Mouse (Mus musculus) ES-Bruce4 (cell line): ENCODE data around the gene Apol7a. TPM values are rescaled to one million over a fixed set of nuclear protein-coding genes. Genes with fewer than 3 reads are reported as not detected.

ENCODE experiments used
- H3K27ac ChIP-seq: 2 replicates; pipeline ENCODE4 v1.5.1; 2012; ENCODE audit warnings: low read length, inconsistent platforms; ENCODE audit not compliant: insufficient read depth
- H3K27me3 ChIP-seq: 2 replicates; pipeline ENCODE4 v1.6.1; 2012; ENCODE audit warnings: mild to moderate bottlenecking, low read length, inconsistent platforms; ENCODE audit not compliant: control insufficient read depth, poor library complexity, insufficient read depth, severe bottlenecking
- H3K36me3 ChIP-seq: 2 replicates; pipeline ENCODE4 v1.6.1; 2012; ENCODE audit warnings: inconsistent platforms, mild to moderate bottlenecking, low read length, moderate library complexity; ENCODE audit not compliant: control insufficient read depth, poor library complexity, insufficient read depth, severe bottlenecking
- H3K4me1 ChIP-seq: one replicate; pipeline ENCODE4 v1.8.1; 2011; ENCODE audit warnings: low read length; ENCODE audit not compliant: control insufficient read depth, insufficient read depth
- H3K4me3 ChIP-seq: 2 replicates; pipeline ENCODE4 v1.5.1; 2011; ENCODE audit warnings: low read depth, mild to moderate bottlenecking, low read length
- H3K9ac ChIP-seq: 2 replicates; pipeline ENCODE4 v1.6.1; 2012; ENCODE audit warnings: low read depth, mild to moderate bottlenecking, inconsistent platforms; ENCODE audit not compliant: poor library complexity, severe bottlenecking
- H3K9me3 ChIP-seq: replicated peaks from 2 replicates; pipeline ENCODE4 v1.6.1; 2012; ENCODE audit warnings: mild to moderate bottlenecking, low read length, inconsistent platforms; ENCODE audit not compliant: control insufficient read depth, poor library complexity, insufficient read depth, severe bottlenecking
- CTCF ChIP-seq: IDR thresholded peaks from one replicate; pipeline ENCODE4 v1.8.1; 2011; ENCODE audit warnings: low read depth, low read length
- EP300 ChIP-seq: IDR thresholded peaks from 2 replicates; pipeline ENCODE4 v1.6.1; 2011; ENCODE audit warnings: low read depth, low read length; ENCODE audit not compliant: insufficient read depth
- POLR2A ChIP-seq: IDR thresholded peaks from one replicate; pipeline ENCODE4 v1.8.1; 2011; ENCODE audit warnings: low read length; ENCODE audit not compliant: insufficient read depth
- polyA plus RNA-seq: library from polyadenylated mRNA; stranded (reverse); fragments of >200 nt; gene quantifications from 2 replicates; pipeline ENCODE4 v1.2.4, GENCODE M21; 2011; ENCODE audit warnings: low read depth; ENCODE audit not compliant: missing spikeins, insufficient read depth, insufficient read length

The Apol7a gene
- polyA plus RNA-seq, 1 experiment, result not detected

- no peak for TF ChIP-seq CTCF
- no peak for TF ChIP-seq EP300
- no peak for TF ChIP-seq POLR2A
- Histone ChIP-seq H3K9me3 (no peaks in the 10 kb centered on the region), H3K9ac (peak overlapping the region; percentile 67), H3K27me3 (no peaks in the 10 kb centered on the region), H3K4me1 (peaks cover 10% of the 10 kb centered on the region), H3K27ac (peak overlapping the region; percentile 80), H3K4me3 (no peak overlapping the region), H3K36me3 (no peaks in the 10 kb centered on the region)
Observed at GRCm38 (mm10) chr15:77365700-77366570, 33.0 kb downstream of the Apol7a start.

GRCm38 (mm10) chr15:77364026-77364425 is 34.9 kb downstream of the Apol7a start:
- H3K9ac ChIP-seq, result no peak overlapping the region
- TF ChIP-seq EP300 (no peak), CTCF (no peak), POLR2A (no peak)
- H3K4me3 ChIP-seq, result no peak overlapping the region
- H3K27ac ChIP-seq, result peak overlapping the region; percentile 26; the same call in 1 of the 2 replicates
- H3K27me3 ChIP-seq, result no peaks in the 10 kb centered on the region
- H3K36me3 ChIP-seq, result no peaks in the 10 kb centered on the region
- H3K9me3 ChIP-seq, result no peaks in the 10 kb centered on the region
- H3K4me1 ChIP-seq, result peaks cover 14% of the 10 kb centered on the region

- Histone ChIP-seq H3K4me3 (no peak overlapping the region), H3K9me3 (no peaks in the 10 kb centered on the region), H3K4me1 (peaks cover 14% of the 10 kb centered on the region), H3K36me3 (no peaks in the 10 kb centered on the region), H3K27ac (peak overlapping the region; percentile 26; the same call in 1 of the 2 replicates), H3K27me3 (no peaks in the 10 kb centered on the region), H3K9ac (no peak overlapping the region)
- TF ChIP-seq CTCF, result no peak
- no peak for TF ChIP-seq EP300
- no peak for TF ChIP-seq POLR2A
Observed at GRCm38 (mm10) chr15:77363578-77363977, 35.3 kb downstream of the Apol7a start.

GRCm38 (mm10) chr15:77362952-77363351 is 36.0 kb downstream of the Apol7a start:
- Histone ChIP-seq H3K4me3 (no peak overlapping the region), H3K27me3 (no peaks in the 10 kb centered on the region), H3K36me3 (no peaks in the 10 kb centered on the region), H3K4me1 (peaks cover 14% of the 10 kb centered on the region), H3K9me3 (no peaks in the 10 kb centered on the region), H3K9ac (no peak overlapping the region), H3K27ac (no peak overlapping the region)
- 0 out of 2 replicates have a peak, but pooled peaks have one; percentile 54 for TF ChIP-seq EP300
- no peak for TF ChIP-seq CTCF
- TF ChIP-seq POLR2A, result no peak

- Histone ChIP-seq H3K27ac (peak overlapping the region; percentile 80), H3K4me1 (peaks cover 15% of the 10 kb centered on the region), H3K4me3 (no peak overlapping the region), H3K36me3 (no peaks in the 10 kb centered on the region), H3K27me3 (no peaks in the 10 kb centered on the region), H3K9me3 (no peaks in the 10 kb centered on the region), H3K9ac (peak overlapping the region; percentile 32; the same call in 1 of the 2 replicates)
- TF ChIP-seq CTCF (no peak), EP300 (no peak), POLR2A (no peak)
Observed at GRCm38 (mm10) chr15:77359905-77360304, 39.0 kb downstream of the Apol7a start.

GRCm38 (mm10) chr15:77359486-77359885 is 39.4 kb downstream of the Apol7a start:
- H3K9ac ChIP-seq, result peak overlapping the region; percentile 32; the same call in 1 of the 2 replicates
- H3K27ac ChIP-seq, result peak overlapping the region; percentile 80
- H3K9me3 ChIP-seq, result no peaks in the 10 kb centered on the region
- H3K4me1 ChIP-seq, result peaks cover 18% of the 10 kb centered on the region
- no peaks in the 10 kb centered on the region for H3K27me3 ChIP-seq
- no peaks in the 10 kb centered on the region for H3K36me3 ChIP-seq
- TF ChIP-seq EP300, result no peak
- TF ChIP-seq CTCF, result no peak
- no peak for TF ChIP-seq POLR2A
- H3K4me3 ChIP-seq, result peak overlapping the region; percentile 3; the same call in 1 of the 2 replicates
